Mouse (Mus musculus): ENCODE data around the gene Acvrl1.

Acvrl1 gene

DNA sequence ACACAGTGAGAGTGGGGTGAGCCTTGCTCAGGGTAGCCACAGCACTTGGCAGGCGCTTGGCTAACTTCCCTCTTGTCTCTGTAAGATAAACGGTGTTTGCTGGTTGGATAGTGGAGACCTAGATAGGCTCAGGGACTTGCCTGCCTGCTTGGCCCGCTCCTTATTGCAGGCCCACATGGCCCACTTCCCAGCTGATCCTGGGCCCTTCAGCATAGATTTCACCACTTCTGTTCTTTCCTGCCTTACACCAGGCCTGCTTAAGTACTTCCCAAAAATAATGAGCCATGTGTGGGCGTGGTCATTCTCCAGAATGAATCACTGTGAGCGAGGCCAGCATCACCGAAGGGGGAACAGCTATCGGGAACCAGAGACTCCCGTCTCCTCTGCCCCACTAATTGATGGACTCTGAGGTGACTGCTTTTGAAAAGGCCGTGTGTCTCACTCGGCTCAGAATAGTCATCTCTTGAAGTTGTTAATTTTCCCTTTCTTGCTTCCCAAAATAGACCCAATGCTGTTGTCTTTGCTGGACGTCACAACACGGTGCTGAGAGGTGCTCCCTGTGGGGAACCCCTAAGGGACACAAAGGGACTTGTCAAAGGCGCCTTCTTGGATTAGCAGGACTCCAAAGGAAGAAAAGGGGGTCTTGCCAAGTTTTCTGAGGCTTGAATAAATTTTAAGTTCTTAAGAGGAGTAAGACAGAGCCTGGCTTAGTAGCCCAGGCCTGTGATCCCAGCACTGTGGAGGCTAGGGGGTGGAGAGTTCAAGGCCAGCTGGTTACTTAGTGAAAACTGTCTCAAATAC is 63.3 kb downstream of the Acvrl1 start:
- peak; percentile 68 for DNase-seq (ENCODE audit: extremely low read depth, low read depth)

- no peak for DNase-seq (ENCODE audit: extremely low read depth, low read depth)
Observed at GRCm38 (mm10) chr15:101192260-101192640, 63.9 kb downstream of the Acvrl1 start.

DNA sequence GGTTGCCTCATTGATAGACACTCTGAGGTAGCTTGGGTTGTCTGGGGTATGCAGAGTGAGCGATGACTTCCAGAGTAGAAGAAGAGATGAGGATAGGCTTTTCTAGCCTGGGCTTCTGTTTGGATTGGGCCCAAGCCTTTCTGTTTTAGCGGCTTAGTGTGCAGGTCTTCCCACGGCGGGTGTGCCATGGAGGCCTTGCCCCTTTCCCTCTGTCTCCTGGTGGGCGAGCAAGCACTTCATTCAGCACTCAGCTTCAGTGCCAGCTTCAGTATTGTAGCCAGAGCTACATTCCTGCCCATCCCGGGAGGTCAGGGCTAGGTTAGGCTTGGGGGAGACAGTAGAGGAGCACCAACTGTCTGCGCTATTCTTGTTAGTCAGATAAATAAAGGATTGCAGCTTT is 64.3 kb downstream of the Acvrl1 start:
- DNase-seq (ENCODE audit: extremely low read depth, low read depth) = no peak

GRCm38 (mm10) chr15:101193971-101194370 is 65.6 kb downstream of the Acvrl1 start:
- no peak for DNase-seq (ENCODE audit: extremely low read depth, low read depth)
